Mouse (Mus musculus): ENCODE data around the gene Chn2. TPM values are rescaled to one million over a fixed set of nuclear protein-coding genes. Genes with fewer than 3 reads are reported as not detected.

The Chn2 gene
- polyA plus RNA-seq, 1 experiment from 2014 or later, result 16.8 TPM

- WGBS (ENCODE audit: missing documents), result 96% methylated on average over 9 of the region's 9 CpGs
Measured at GRCm38 (mm10) chr6:54318618-54319017, 279.3 kb downstream of the Chn2 start.

GRCm38 (mm10) chr6:54319198-54319597 is 279.8 kb downstream of the Chn2 start:
- 93% methylated on average over 3 of the region's 3 CpGs for WGBS (ENCODE audit: missing documents)
- Histone ChIP-seq H3K36me3 (ENCODE audit: inconsistent target) (no peaks in the 10 kb centered on the region), H3K27ac (no peak overlapping the region), H3K4me3 (ENCODE audit: inconsistent target) (no peak overlapping the region), H3K79me2 (ENCODE audit: inconsistent target) (no peaks in the 10 kb centered on the region)

More at GRCm38 (mm10) chr6:54318618-54319017, 279.3 kb downstream of the Chn2 start:
- no peak overlapping the region for H3K4me3 ChIP-seq (ENCODE audit: inconsistent target)
- no peaks in the 10 kb centered on the region for H3K36me3 ChIP-seq (ENCODE audit: inconsistent target)
- no peak overlapping the region for H3K27ac ChIP-seq
- no peaks in the 10 kb centered on the region for H3K79me2 ChIP-seq (ENCODE audit: inconsistent target)

GRCm38 (mm10) chr6:54320236-54320635 is 280.9 kb downstream of the Chn2 start:
- Histone ChIP-seq H3K36me3 (ENCODE audit: inconsistent target) (no peaks in the 10 kb centered on the region), H3K4me3 (ENCODE audit: inconsistent target) (no peak overlapping the region), H3K79me2 (ENCODE audit: inconsistent target) (no peaks in the 10 kb centered on the region), H3K27ac (no peak overlapping the region)
- WGBS (ENCODE audit: missing documents), result 100% methylated on average over 1 of the region's 1 CpGs

DNA sequence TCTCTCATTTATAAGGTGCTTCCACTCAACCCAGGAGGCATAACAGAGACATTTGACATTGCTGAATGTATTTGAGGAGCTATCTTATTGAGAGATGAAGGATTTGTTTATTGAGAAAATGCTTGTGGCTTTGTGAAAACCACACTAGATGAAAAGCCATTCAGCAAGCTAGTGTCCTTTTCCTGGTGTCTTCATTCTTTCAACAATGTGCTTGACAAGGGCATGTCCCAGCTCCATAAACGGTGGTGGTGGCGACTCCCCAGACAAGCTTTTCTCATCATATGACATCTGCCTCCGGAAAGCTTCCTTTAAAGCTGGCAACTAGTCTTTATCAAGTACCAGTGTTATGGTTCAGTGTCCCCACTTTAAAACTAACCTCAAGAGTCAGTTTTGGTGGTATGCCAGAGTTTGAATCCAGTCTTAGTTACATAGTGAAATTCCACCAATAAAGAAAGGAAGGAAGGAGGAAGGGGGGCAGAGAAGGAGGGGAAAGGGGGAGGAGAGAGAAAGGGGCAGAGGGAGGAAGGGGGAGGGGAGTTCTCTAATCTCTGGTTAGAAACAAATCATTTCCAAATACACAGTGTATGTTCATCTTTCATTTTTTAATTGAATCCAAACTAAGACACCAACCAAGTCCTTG is 286.0 kb downstream of the Chn2 start, which contains the start of gene Prr15:
Gene Prr15 (plus strand): TSS at position 590 of the 640 bp plus-strand sequence.
- H3K79me2 ChIP-seq (ENCODE audit: inconsistent target), result no peaks in the 10 kb centered on the region
- no peak within 1 kb of the TSS for H3K27ac ChIP-seq
- peak within 1 kb of the TSS; percentile 43 for H3K4me3 ChIP-seq (ENCODE audit: inconsistent target)
- 47% methylated on average over 3 of the region's 3 CpGs for WGBS (ENCODE audit: missing documents)
- no peaks in the 10 kb centered on the region for H3K36me3 ChIP-seq (ENCODE audit: inconsistent target)

- Histone ChIP-seq H3K27ac (0 out of 2 replicates have a peak overlapping the region, but pooled peaks have one; percentile 22), H3K36me3 (ENCODE audit: inconsistent target) (no peaks in the 10 kb centered on the region), H3K79me2 (ENCODE audit: inconsistent target) (no peaks in the 10 kb centered on the region), H3K4me3 (ENCODE audit: inconsistent target) (peak overlapping the region; percentile 43)
- 3% methylated on average over 53 of the region's 53 CpGs for WGBS (ENCODE audit: missing documents)
Measured at GRCm38 (mm10) chr6:54326671-54327625, 287.6 kb downstream of the Chn2 start.

GRCm38 (mm10) chr6:54327626-54328003 is 288.3 kb downstream of the Chn2 start:
- Histone ChIP-seq H3K79me2 (ENCODE audit: inconsistent target) (no peaks in the 10 kb centered on the region), H3K4me3 (ENCODE audit: inconsistent target) (peak overlapping the region; percentile 43), H3K27ac (0 out of 2 replicates have a peak overlapping the region, but pooled peaks have one; percentile 22), H3K36me3 (ENCODE audit: inconsistent target) (no peaks in the 10 kb centered on the region)
- 1% methylated on average over 26 of the region's 28 CpGs for WGBS (ENCODE audit: missing documents)

GRCm38 (mm10) chr6:54328783-54329182 is 289.4 kb downstream of the Chn2 start:
- WGBS (ENCODE audit: missing documents), result 96% methylated on average over 5 of the region's 5 CpGs
- no peak overlapping the region for H3K4me3 ChIP-seq (ENCODE audit: inconsistent target)

GRCm38 (mm10) chr6:54329598-54329997 is 290.2 kb downstream of the Chn2 start:
- no peaks in the 10 kb centered on the region for H3K79me2 ChIP-seq (ENCODE audit: inconsistent target)
- no peak overlapping the region for H3K4me3 ChIP-seq (ENCODE audit: inconsistent target)
- no peaks in the 10 kb centered on the region for H3K36me3 ChIP-seq (ENCODE audit: inconsistent target)
- 50% methylated on average over 3 of the region's 3 CpGs for WGBS (ENCODE audit: missing documents)
- 0 out of 2 replicates have a peak overlapping the region, but pooled peaks have one; percentile 7 for H3K27ac ChIP-seq

More at GRCm38 (mm10) chr6:54328783-54329182, 289.4 kb downstream of the Chn2 start:
- no peaks in the 10 kb centered on the region for H3K36me3 ChIP-seq (ENCODE audit: inconsistent target)
- no peak overlapping the region for H3K27ac ChIP-seq
- no peaks in the 10 kb centered on the region for H3K79me2 ChIP-seq (ENCODE audit: inconsistent target)

DNA sequence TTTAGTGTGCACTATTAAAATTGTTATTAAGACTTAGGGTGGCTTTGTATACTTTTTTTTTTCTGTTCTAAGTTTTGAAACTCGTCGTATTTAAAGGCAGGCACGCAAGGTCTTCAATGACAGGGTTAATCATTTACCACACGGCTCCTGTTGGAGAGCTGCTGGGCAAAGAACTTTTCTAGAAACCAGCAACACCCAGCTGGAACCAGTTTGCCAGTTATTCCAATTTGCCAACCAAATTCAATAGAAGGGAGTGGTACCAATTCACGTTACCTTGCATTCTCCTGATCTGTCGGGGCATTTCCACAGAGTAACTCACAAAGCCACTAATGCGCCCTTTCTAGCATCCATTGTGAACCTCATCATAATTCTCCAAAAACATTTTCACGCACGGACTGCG is 290.8 kb downstream of the Chn2 start:
- no peak overlapping the region for H3K27ac ChIP-seq
- H3K4me3 ChIP-seq (ENCODE audit: inconsistent target), result no peak overlapping the region
- H3K36me3 ChIP-seq (ENCODE audit: inconsistent target), result no peaks in the 10 kb centered on the region
- H3K79me2 ChIP-seq (ENCODE audit: inconsistent target), result no peaks in the 10 kb centered on the region
- 98% methylated on average over 10 of the region's 10 CpGs for WGBS (ENCODE audit: missing documents)

GRCm38 (mm10) chr6:54331765-54332164 is 292.4 kb downstream of the Chn2 start:
- Histone ChIP-seq H3K4me3 (ENCODE audit: inconsistent target) (no peak overlapping the region), H3K36me3 (ENCODE audit: inconsistent target) (no peaks in the 10 kb centered on the region), H3K79me2 (ENCODE audit: inconsistent target) (no peaks in the 10 kb centered on the region), H3K27ac (no peak overlapping the region)
- WGBS (ENCODE audit: missing documents), result 90% methylated on average over 10 of the region's 10 CpGs

GRCm38 (mm10) chr6:54332203-54332602 is 292.8 kb downstream of the Chn2 start:
- H3K4me3 ChIP-seq (ENCODE audit: inconsistent target), result no peak overlapping the region
- 92% methylated on average over 8 of the region's 8 CpGs for WGBS (ENCODE audit: missing documents)
- H3K27ac ChIP-seq, result no peak overlapping the region
- no peaks in the 10 kb centered on the region for H3K36me3 ChIP-seq (ENCODE audit: inconsistent target)
- no peaks in the 10 kb centered on the region for H3K79me2 ChIP-seq (ENCODE audit: inconsistent target)

- WGBS (ENCODE audit: missing documents), result 90% methylated on average over 11 of the region's 11 CpGs
- Histone ChIP-seq H3K27ac (no peak overlapping the region), H3K4me3 (ENCODE audit: inconsistent target) (no peak overlapping the region), H3K36me3 (ENCODE audit: inconsistent target) (no peaks in the 10 kb centered on the region), H3K79me2 (ENCODE audit: inconsistent target) (no peaks in the 10 kb centered on the region)
Measured at GRCm38 (mm10) chr6:54333116-54333651, 293.8 kb downstream of the Chn2 start.

- no peak overlapping the region for H3K27ac ChIP-seq
- no peaks in the 10 kb centered on the region for H3K36me3 ChIP-seq (ENCODE audit: inconsistent target)
- H3K79me2 ChIP-seq (ENCODE audit: inconsistent target), result no peaks in the 10 kb centered on the region
- H3K4me3 ChIP-seq (ENCODE audit: inconsistent target), result no peak overlapping the region
- WGBS (ENCODE audit: missing documents), result 32% methylated on average over 9 of the region's 9 CpGs
Measured at GRCm38 (mm10) chr6:54333652-54334396, 294.5 kb downstream of the Chn2 start.

- no peak overlapping the region for H3K4me3 ChIP-seq (ENCODE audit: inconsistent target)
- no peaks in the 10 kb centered on the region for H3K36me3 ChIP-seq (ENCODE audit: inconsistent target)
- H3K27ac ChIP-seq, result no peak overlapping the region
- 96% methylated on average over 6 of the region's 6 CpGs for WGBS (ENCODE audit: missing documents)
- H3K79me2 ChIP-seq (ENCODE audit: inconsistent target), result no peaks in the 10 kb centered on the region
Measured at GRCm38 (mm10) chr6:54337321-54337720, 298.0 kb downstream of the Chn2 start.
